Mouse (Mus musculus) C2C12 (cell line): ENCODE data around the gene BC030499. TPM values are rescaled to one million over a fixed set of nuclear protein-coding genes. Genes with fewer than 3 reads are reported as not detected.

Source experiments
- H3K27me3 ChIP-seq: one replicate; pipeline ENCODE4 v1.6.1; 2011; ENCODE audit not compliant: control insufficient read depth, insufficient read depth, insufficient read length
- H3K36me3 ChIP-seq: one replicate; pipeline ENCODE4 v1.6.1; 2011; ENCODE audit not compliant: control insufficient read depth, insufficient read depth
- H3K4me3 ChIP-seq: one replicate; pipeline ENCODE4 v1.5.1; 2011; ENCODE audit warnings: mild to moderate bottlenecking, control low read depth; ENCODE audit not compliant: poor library complexity, insufficient read depth, severe bottlenecking
- H3K79me2 ChIP-seq: one replicate; pipeline ENCODE4 v1.6.1; 2011; ENCODE audit not compliant: control insufficient read depth, insufficient read depth
- H3K79me3 ChIP-seq: one replicate; pipeline ENCODE4 v1.6.1; 2011; ENCODE audit warnings: low read depth, control low read depth
- H3ac ChIP-seq: one replicate; pipeline ENCODE3; 2011; ENCODE audit warnings: low read depth; ENCODE audit not compliant: control insufficient read depth, insufficient read length
- CEBPB ChIP-seq: IDR thresholded peaks from one replicate; pipeline ENCODE4 v1.6.1; 2011; ENCODE audit warnings: low read depth, mild to moderate bottlenecking, control low read depth, moderate library complexity
- CTCF ChIP-seq: IDR thresholded peaks from one replicate; pipeline ENCODE4 v1.5.1; 2011; ENCODE audit not compliant: control insufficient read depth, insufficient read depth, insufficient read length
- FOSL1 ChIP-seq: IDR thresholded peaks from one replicate; pipeline ENCODE4 v1.8.0; 2011; ENCODE audit warnings: mild to moderate bottlenecking, low read length; ENCODE audit not compliant: poor library complexity, insufficient read depth, severe bottlenecking
- MAX ChIP-seq: IDR thresholded peaks from one replicate; pipeline ENCODE4 v1.6.1; 2011; ENCODE audit warnings: mild to moderate bottlenecking, control low read depth
- MYOD1 ChIP-seq: IDR thresholded peaks from one replicate; pipeline ENCODE4 v1.6.1; 2011; ENCODE audit warnings: low read depth; ENCODE audit not compliant: control insufficient read depth, insufficient read length
- MYOG ChIP-seq: IDR thresholded peaks from one replicate; pipeline ENCODE4 v1.6.1; 2011; ENCODE audit not compliant: control insufficient read depth, insufficient read length; ENCODE audit errors: extremely low read depth
- USF1 ChIP-seq: IDR thresholded peaks from one replicate; pipeline ENCODE4 v1.6.1; 2011; ENCODE audit warnings: low read depth, mild to moderate bottlenecking, control low read depth, moderate library complexity
- polyA plus RNA-seq: library from polyadenylated mRNA; unstranded; fragments of >200 nt; fragmentation: generic; extraction: Trizol; gene quantifications from one replicate; pipeline ENCODE4 v1.2.1, GENCODE M21; 2012; ENCODE audit warnings: missing spikeins

Gene BC030499
- polyA plus RNA-seq, 1 experiment = 0.02 TPM

GRCm38 (mm10) chr11:78256618-78257017 lies 34.0 kb upstream of the BC030499 start:
- TF ChIP-seq CTCF (no peak), MAX (no peak), CEBPB (no peak), MYOG (no peak), FOSL1 (no peak), USF1 (no peak), MYOD1 (no peak)
- Histone ChIP-seq H3K36me3 (peaks cover 33% of the 10 kb centered on the region), H3K4me3 (no peak overlapping the region), H3K27me3 (no peaks in the 10 kb centered on the region), H3K79me3 (no peaks in the 10 kb centered on the region), H3K79me2 (peaks cover 5% of the 10 kb centered on the region), H3ac (no peak overlapping the region)

GRCm38 (mm10) chr11:78260489-78261258 lies 30.0 kb upstream of the BC030499 start:
- peak; percentile 85 for TF ChIP-seq FOSL1
- TF ChIP-seq CTCF = no peak
- Histone ChIP-seq H3K4me3 (no peak overlapping the region), H3K79me2 (peaks cover 28% of the 10 kb centered on the region), H3K27me3 (no peaks in the 10 kb centered on the region), H3ac (no peak overlapping the region), H3K36me3 (peaks cover 31% of the 10 kb centered on the region), H3K79me3 (peaks cover 19% of the 10 kb centered on the region)

DNA sequence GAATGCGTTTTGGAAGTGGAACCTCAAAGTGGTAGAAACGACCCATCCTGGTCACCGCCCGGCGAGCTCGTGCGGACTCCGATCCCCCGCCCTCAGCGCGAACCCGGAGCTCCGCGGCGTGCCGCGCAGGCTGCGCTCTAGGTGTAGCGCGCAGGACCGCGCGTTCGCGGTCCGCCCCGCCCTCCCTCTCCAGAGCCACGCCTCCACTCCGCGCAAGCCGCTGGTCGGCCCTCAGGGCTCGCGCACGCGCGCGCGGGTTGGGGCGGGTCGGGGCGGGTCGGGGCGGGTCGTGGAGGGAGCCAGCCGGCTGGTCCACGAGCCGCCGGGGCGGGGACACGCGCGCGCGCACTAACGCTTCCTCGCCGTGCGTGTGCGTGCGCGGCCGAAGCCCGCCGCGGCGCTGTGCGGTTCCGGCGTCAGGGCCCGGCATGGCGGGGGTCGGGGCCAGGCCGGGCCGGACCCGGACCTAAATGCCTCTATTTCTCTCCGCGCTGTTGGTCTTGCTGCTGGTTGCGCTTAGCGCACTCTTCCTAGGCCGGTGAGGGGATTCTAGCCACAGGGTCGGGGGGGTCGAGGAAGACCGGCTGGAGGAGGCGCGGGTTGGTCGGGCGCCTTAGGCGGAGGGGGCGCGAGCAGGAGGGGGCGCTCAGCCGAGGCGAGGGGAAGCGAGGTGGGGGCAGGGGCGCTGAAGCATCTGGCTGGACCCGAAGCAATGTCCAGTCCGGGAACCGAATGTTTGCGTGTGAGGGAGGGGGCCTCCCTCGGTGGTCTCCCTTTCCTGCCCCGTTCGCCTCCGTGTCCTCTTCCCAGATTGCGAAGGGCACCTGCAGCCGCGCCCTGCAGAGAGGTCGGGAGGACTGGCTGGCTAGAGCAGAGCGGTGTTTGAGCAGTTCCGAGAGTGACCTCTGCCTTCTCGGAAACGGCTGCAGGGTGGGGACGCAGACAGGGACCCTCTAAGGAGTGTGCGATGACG lies 29.0 kb upstream of the BC030499 start, which contains the start of gene 2610507B11Rik:
Gene 2610507B11Rik (plus strand): TSS at position 373 of the 973 bp plus-strand sequence.
- TF ChIP-seq FOSL1 (no peak), MAX (peak; percentile 58), CTCF (no peak)
- H3ac ChIP-seq = peak within 1 kb of the TSS; percentile 93
- no peaks in the 10 kb centered on the region for H3K27me3 ChIP-seq
- peaks cover 41% of the 10 kb centered on the region for H3K36me3 ChIP-seq
- peaks cover 19% of the 10 kb centered on the region for H3K79me3 ChIP-seq
- H3K79me2 ChIP-seq = peaks cover 28% of the 10 kb centered on the region
- H3K4me3 ChIP-seq = peak within 1 kb of the TSS; percentile 98

DNA sequence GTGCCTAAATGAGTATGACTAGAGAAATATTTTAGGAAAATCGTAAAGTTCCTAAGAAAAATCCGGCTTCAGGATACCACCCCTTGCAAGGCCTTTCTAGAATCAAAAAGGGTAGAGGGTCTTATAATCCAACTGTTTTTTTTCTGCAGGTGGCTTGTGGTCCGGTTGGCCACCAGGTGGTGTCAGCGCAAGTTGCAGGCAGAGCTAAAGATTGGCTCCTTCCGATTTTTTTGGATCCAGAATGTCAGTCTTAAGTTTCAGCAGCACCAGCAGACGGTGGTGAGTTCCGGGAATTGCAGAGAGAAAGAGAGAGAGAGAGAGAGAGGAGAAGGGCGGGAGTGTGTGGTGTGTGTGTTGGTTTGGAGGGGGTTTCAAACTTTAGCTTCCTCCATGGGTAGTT lies 28.1 kb upstream of the BC030499 start:
- H3ac ChIP-seq = no peak overlapping the region
- peaks cover 28% of the 10 kb centered on the region for H3K79me2 ChIP-seq
- TF ChIP-seq CEBPB = no peak
- TF ChIP-seq CTCF = peak; percentile 17
- H3K27me3 ChIP-seq = no peaks in the 10 kb centered on the region
- peak overlapping the region; percentile 98 for H3K4me3 ChIP-seq
- H3K79me3 ChIP-seq = peaks cover 19% of the 10 kb centered on the region
- H3K36me3 ChIP-seq = peaks cover 50% of the 10 kb centered on the region

DNA sequence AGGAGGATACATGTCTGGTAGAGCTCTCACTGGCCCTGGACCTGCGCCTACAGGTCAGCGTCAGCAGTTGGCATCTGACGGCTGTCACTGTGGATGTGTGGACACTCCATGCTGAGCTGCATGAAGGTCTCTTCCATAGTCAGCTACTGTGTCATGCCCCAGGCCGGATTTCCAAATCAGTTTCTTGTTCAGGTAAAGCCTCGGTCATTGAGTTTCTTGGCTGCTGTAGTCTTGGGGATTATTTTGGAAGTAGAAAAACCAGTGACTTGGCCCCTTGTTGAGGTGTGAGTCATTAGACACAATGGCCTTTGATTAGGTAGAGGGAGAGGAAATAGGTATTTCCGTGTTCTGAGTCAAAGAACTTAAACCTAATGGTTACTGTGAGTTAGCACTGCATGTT lies 25.1 kb upstream of the BC030499 start:
- Histone ChIP-seq H3K4me3 (no peak overlapping the region), H3ac (no peak overlapping the region), H3K79me3 (peaks cover 19% of the 10 kb centered on the region), H3K79me2 (peaks cover 28% of the 10 kb centered on the region), H3K27me3 (no peaks in the 10 kb centered on the region), H3K36me3 (peaks cover 80% of the 10 kb centered on the region)
- TF ChIP-seq USF1 = no peak
- TF ChIP-seq CEBPB = no peak
- TF ChIP-seq MAX = no peak

DNA sequence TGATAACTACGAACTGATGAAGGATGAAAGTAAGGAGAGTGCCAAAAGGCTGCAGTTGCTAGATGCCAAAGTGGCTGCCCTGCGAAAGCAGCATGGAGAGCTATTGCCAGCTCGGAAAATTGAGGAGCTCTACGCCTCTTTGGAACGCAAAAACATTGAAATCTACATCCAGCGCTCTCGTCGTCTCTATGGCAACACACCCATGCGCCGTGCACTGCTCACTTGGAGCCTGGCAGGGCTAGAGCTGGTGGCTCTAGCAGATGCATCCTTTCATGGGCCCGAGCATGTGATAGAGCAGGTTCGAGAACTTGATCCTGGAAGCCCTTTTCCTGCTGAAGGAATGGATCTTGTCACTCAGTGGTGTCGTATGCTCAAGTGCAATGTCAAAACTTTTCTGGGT lies 18.7 kb upstream of the BC030499 start:
- H3K79me2 ChIP-seq = peaks cover 21% of the 10 kb centered on the region
- H3K36me3 ChIP-seq = peaks cover 99% of the 10 kb centered on the region
- no peak overlapping the region for H3ac ChIP-seq
- H3K4me3 ChIP-seq = no peak overlapping the region
- no peaks in the 10 kb centered on the region for H3K27me3 ChIP-seq
- TF ChIP-seq FOSL1 (no peak), USF1 (no peak), MYOG (no peak), MYOD1 (no peak), MAX (no peak), CTCF (no peak), CEBPB (no peak)
- peaks cover 2% of the 10 kb centered on the region for H3K79me3 ChIP-seq
